Mouse (Mus musculus): ENCODE results near the gene Ttc23l.
"Not testable (repeated sequence)": the region's sequence is repeated elsewhere in the genome, so short reads cannot be mapped to it uniquely, and the experiment has no call there.

Ttc23l gene

GRCm38 (mm10) chr15:10506099-10506498 lies 52.4 kb downstream of the Ttc23l start:
- no peak for DNase-seq

GRCm38 (mm10) chr15:10500838-10501719 lies 57.4 kb downstream of the Ttc23l start:
- DNase-seq = peak; percentile 25

GRCm38 (mm10) chr15:10500035-10500434 lies 58.4 kb downstream of the Ttc23l start:
- no peak for DNase-seq

DNA sequence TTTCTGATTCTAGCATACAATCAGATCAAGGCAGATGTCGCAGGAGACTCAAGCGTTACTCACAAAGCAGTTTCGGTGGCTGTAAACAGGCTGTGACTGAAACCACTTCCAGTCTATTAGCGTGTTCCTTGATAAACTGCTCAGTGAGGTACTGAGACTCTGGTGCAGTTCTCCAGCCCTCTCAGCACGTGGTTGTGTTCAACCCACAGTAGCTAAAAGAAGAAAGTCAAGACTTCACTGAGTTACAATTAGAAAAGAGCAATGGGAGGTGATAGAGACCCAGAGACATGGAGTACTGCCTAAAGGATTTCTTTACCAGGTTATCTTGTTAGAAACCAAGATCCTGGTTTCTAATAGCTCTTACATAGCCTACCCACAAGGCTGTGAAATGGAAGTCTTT lies 58.9 kb downstream of the Ttc23l start:
- no peak for DNase-seq

DNA sequence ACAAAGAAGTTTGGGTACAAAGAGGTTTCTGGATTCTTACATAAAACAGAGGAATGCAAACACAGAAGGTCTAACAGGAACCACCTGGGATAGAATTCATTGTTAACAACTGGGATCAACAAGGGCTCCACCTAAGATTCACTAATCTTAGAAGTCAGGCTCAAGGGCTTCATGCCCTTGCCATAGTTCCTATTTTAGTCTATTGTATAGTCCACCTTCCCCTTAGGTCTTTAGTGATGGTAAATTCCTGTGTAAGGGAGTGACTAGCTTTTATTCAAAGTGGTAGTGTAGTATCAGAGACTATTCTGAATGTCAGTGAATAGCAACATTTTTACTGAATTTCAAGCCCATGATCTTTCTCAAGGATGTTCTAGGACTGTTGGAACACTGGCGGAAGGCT lies 61.8 kb downstream of the Ttc23l start:
- DNase-seq = not testable (repeated sequence)

- no peak for DNase-seq
Observed at GRCm38 (mm10) chr15:10495944-10496343, 62.5 kb downstream of the Ttc23l start.

GRCm38 (mm10) chr15:10490101-10490500 lies 68.4 kb downstream of the Ttc23l start:
- no peak for DNase-seq

DNA sequence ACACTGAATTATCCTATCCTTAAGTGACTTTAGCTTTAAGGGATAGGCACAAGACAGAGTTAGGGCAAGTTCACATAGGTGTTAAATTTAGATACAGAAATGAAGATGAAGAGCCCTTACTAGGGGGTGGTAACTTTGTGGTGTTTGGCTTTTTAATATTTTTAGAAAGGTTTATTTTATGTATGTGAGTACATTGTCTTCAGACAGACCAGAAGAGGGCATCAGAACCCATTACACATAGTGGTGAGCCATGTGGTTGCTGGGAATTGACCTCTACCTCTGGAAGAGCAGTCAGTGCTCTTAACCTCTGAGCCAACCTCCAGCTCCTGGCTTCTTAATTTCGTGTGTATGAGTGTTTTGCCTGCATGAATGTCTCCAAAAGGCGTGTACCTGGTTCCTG lies 71.2 kb downstream of the Ttc23l start:
- no peak for DNase-seq

DNA sequence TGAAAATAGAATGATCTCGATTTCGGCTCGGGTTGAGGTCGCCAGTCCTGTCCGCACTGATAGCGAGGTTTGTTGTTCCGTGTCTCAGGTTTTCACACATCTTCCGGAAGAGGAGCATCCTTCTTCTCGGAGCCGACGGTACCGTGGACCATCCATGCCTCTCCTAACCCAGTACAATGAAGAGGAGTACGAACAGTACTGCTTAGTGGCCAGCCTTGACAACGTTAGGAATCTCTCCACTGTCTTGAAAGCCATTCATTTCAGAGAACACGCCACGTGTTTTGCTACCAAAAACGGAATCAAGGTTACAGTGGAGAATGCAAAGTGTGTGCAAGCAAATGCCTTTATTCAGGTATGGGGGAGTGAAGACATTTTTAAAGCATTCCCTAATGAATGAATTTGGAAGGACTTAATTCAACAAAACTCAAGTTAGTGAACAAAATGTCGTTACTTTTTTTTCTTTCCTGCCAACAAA lies 72.1 kb downstream of the Ttc23l start:
- DNase-seq = peak; percentile 14

- peak; percentile 97 for DNase-seq
Observed at GRCm38 (mm10) chr15:10485484-10486364, 72.7 kb downstream of the Ttc23l start, which contains the start of the genes Brix1 and Rad1. Gene Brix1 (minus strand): TSS chr15:10485947. Gene Rad1 (plus strand): TSS chr15:10486018.

DNA sequence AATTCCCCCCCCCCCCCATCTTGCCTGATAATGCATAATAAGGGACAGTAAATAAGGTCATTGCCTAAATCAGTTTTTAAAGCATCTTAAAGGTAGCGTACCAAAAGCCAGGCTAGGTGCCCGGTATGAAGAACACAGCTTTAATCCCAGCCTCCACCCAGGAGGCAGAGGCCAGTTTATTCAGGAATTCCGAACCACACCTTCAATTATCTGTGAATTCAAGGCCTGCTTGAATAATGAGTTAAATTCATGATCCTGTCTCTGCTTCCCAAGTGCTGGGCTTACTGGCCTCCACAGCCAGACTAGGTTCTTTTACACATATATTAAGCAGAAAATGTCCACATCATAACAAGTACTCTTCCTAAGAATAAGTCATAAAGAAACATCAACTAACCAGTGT lies 87.5 kb downstream of the Ttc23l start:
- no peak for DNase-seq

DNA sequence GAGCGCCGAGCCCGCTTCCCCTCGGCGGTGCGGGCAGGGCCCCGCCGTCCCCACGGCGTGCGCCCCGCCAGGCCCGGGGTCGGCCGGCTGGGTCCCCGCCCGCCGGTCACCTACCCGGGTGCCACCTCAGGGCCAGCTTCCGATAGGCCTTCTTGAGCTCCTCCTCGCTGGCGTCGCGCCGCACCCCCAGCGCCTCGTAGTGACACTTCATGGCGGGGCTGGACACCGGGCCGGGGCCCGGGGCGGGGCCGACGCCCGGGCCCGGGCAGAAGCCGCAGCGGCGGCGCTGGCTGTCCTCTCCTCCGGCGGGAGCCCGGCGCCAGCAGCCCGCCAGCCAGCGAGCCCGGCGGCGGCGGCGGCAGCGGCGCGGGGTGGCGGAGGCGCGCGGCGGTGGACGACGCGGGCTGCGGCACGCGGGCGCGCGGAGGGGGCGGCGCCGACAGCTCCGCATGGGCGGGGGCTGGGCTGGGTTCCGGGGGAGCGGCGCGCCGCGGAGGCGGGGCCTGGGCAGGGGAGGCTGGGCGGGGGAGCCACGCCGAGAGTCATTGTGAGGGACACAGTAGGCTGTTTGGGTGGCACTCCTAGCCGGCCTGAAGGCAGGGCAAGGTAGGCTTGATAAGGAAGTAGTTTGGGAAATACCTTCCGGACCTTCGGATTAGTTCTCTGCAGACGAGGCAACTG lies 88.2 kb downstream of the Ttc23l start, which contains the start of gene Dnajc21:
Dnajc21 (minus strand) TSS at position 366 of the 681 bp plus-strand sequence.
- peak; percentile 84 for DNase-seq

DNA sequence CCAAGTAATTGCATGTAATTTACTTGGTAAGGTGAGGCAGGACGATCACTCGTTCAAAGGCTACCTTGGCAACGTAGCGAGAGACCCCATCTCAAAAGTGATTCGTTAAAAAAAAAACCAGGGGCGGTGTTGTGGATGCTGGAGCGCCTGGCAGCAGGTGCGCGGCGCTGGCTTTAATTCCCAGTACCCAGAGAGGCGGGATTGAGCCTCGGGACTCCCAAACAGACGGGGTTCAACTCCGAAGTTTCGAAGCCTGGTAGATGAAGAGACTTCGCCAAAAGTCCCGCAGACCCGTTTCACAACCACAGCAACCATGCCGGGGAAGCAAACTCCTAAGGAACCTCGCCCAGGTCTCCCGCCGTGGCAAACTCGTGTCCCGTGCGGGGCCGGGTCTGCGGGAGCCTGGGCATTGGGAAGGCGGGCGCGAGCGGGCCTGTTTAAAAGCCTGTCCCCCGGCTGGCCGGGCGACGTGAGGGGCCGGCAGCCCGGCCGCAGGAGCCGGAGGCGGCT lies 88.8 kb downstream of the Ttc23l start:
- DNase-seq = peak; percentile 12

GRCm38 (mm10) chr15:10468761-10469160 lies 89.7 kb downstream of the Ttc23l start:
- DNase-seq = no peak

DNA sequence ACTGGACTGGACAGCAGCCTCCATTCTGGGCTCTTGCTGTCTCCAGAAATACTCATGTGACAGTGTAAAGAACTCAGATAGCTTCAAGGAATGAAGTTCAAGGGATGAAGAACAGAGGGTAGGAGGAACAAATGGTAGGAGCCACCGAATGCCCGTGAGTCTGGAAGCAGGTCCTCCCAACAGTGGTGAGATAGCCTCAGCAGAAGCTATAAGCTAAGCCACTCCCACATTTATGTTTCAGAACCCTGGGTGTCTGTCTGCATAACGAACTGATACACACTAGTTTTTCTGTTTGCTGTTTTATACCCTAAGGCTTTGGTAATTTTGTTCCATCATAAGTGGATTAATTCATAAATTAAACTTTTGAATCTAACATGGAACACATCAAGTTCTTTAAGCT lies 93.8 kb downstream of the Ttc23l start:
- no peak for DNase-seq

GRCm38 (mm10) chr15:10463555-10463954 lies 94.9 kb downstream of the Ttc23l start:
- DNase-seq = no peak

GRCm38 (mm10) chr15:10460986-10461385 lies 97.5 kb downstream of the Ttc23l start:
- peak; percentile 13 for DNase-seq

Data from layer of hippocampus, adult 9-11 months (tissue).